Mouse (Mus musculus) c-Kit-positive CD71-positive TER-119-positive erythroid progenitor cells, embryonic 14.5 days (primary cell): ENCODE measurements around the gene Pbx2.

Source experiments
- DNase-seq: peaks from one replicate; pipeline ENCODE4 v3.0.0-alpha.2; 2013; ENCODE audit warnings: low spot score

Gene Pbx2

DNA sequence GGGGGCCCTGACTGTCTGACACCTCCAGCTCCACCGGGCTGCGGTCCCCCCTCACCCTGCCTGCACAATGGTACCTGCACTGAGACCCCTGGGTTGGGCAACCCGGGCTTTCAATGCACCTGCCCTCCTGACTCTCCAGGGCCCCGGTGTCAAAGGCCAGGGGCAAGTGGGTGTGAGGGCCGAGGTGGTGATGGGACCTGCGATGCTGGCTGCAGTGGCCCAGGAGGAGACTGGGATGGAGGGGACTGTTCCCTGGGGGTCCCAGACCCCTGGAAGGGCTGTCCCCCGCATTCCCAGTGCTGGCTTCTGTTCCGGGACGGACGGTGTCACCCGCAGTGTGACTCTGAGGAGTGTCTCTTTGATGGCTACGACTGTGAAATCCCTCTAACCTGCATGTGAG is 8.5 kb upstream of the Pbx2 start:
- DNase-seq: no peak

DNA sequence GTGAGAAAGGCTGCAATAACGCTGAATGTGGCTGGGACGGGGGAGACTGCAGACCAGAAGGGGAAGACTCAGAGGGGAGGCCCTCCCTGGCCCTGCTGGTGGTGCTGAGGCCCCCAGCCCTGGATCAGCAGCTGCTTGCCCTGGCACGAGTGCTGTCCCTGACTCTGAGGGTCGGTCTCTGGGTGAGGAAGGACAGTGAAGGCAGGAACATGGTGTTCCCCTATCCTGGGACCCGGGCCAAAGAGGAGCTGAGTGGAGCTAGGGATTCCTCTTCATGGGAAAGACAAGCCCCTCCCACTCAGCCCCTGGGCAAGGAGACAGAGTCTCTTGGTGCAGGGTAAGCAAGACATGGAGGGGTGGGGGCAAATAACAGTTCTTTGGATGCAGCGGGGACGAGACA is 7.7 kb upstream of the Pbx2 start:
- DNase-seq: no peak

GRCm38 (mm10) chr17:34583819-34584218 is 7.2 kb upstream of the Pbx2 start:
- DNase-seq: no peak

DNA sequence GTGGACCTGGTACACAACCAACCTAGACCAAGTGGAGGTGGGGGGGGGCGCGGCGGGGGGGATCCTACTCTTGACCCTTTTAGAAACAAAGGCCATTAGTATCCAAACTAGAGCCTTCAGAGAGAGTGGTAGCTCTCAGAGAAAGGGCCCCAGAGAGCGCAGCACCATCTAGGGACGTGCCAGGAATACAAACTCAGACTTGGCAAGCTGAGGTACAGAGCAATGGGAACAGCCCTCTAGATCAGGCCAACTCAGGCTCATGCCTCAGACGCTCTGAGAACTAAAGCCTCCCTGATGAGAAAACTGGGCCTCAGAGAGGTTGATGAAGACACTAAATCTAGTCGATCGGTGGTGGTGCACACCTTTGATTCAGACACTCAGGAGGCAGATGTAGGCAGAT is 5.9 kb upstream of the Pbx2 start:
- no peak for DNase-seq

DNA sequence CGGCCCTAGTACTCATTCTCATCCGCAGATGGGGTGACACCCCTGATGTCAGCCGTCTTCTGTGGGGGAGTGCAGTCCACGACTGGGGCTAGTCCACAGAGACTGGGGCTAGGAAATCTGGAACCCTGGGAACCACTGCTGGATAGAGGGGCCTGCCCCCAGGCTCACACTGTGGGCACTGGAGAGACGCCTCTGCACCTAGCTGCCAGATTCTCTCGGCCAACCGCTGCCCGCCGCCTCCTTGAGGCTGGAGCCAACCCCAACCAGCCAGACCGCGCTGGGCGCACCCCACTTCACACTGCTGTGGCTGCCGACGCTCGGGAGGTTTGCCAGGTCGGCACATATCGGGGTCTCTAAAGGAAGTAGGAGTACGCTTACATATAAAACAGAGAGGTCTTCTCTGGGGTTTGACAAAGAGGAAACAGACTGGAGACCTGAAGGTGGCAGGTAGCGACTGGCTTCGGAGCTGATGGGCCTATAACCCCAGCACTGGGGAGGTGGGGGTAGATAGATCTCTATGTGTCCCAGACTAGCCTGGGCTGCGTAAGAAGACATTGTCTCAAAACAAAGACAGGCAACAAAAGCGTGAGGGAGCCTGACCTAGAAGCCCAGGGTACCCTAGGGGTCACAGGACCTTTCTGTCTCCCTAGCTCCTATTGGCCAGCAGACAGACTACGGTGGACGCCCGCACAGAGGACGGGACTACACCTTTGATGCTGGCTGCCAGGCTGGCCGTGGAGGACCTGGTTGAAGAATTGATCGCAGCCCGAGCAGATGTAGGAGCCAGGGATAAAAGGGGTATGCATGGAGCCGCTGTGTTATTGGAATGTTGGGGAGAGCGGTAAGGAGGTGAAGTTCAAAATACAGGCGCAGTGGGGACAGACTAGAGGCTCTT is 4.9 kb upstream of the Pbx2 start:
- DNase-seq: no peak

DNA sequence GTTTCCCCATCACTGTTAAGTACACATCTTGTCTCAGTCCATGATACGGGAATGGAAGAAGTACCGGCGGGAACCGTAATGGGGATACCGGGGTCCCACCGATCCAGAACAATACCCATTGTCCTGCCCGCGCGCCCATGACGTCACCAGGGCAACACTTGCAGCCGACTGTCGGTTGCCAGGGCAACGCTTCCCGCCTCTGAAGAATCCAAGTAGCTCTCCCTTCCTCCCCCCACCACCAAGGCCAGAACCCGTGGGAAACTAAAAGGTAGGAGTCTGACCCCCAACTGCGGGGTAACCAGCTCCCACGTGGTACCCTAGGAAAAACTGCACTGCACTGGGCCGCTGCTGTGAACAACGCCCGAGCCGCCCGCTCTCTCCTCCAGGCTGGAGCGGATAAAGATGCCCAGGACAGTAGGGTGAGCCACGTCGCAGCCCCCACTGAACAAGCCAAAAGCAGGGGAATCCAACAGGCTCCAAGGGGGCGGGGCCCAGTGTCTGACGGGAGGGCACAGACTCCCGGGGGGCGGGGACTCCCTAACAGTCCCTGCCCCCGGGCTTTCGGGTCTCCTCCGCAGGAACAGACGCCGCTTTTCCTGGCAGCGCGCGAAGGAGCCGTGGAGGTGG is 4.2 kb upstream of the Pbx2 start:
- DNase-seq: peak; percentile 66

DNA sequence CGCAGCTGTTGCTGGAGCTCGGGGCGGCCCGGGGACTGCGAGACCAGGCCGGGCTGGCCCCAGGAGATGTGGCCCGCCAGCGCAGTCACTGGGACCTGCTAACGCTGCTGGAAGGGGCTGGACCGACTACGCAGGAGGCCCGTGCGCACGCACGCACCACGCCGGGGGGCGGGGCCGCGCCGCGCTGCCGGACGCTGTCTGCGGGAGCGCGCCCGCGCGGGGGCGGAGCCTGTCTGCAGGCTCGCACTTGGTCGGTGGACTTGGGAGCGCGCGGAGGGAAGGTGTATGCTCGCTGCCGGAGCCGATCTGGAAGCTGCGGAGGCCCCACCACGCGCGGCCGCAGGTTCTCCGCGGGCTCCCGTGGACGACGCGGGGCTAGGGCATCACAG is 3.6 kb upstream of the Pbx2 start:
- peak; percentile 89 for DNase-seq

GRCm38 (mm10) chr17:34587814-34588213 is 3.3 kb upstream of the Pbx2 start:
- peak; percentile 42 for DNase-seq

GRCm38 (mm10) chr17:34588767-34589166 is 2.3 kb upstream of the Pbx2 start:
- DNase-seq: no peak

DNA sequence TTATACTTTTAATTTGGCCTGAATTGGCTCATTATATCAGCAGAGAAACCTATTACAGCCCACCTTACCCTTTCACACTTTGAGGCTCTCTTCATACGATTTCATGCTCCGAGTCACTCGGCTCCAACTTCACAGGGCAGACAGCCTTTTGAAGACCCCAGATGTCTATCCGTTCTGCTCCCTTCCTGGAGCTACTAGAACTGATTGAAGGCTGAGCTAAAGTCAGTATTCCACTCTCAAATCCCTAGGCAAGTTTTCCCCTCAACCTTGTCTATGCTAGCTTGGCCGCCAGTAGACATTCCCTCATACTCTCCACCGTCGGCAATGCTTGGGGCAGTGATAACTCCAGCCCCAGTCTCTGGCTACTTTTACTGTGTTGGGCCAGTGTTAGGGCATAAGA is 1.9 kb upstream of the Pbx2 start:
- DNase-seq: no peak

DNA sequence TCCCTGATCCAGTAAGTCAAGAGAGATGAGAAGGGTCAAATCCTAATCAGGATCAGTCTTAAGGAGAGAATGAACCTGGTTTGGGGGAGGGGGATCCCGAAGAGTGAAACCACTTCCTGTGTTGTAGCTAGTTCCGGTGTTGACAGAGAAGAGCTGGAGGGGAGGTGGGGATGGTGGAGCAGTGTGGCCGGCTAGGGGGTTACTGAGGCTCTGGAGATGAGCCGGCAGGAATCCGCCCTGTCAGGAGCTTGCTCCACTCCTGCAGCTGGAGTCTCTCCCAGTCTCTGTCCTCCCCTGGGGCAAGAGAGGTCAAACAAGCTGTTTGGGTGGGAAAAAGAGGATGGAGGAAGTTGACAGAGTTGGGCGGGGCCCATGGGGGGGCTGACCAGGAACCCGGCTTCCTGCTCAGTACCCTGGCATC is 1.4 kb upstream of the Pbx2 start, which contains the start of gene Gpsm3:
Gene Gpsm3 (plus strand): TSS at position 126 of the 421 bp plus-strand sequence.
- DNase-seq: no peak

- DNase-seq: no peak
Observed at GRCm38 (mm10) chr17:34590154-34590987, 695 bp upstream of the Pbx2 start.

GRCm38 (mm10) chr17:34591994-34592375 is 919 bp downstream of the Pbx2 start:
- DNase-seq: peak; percentile 79

DNA sequence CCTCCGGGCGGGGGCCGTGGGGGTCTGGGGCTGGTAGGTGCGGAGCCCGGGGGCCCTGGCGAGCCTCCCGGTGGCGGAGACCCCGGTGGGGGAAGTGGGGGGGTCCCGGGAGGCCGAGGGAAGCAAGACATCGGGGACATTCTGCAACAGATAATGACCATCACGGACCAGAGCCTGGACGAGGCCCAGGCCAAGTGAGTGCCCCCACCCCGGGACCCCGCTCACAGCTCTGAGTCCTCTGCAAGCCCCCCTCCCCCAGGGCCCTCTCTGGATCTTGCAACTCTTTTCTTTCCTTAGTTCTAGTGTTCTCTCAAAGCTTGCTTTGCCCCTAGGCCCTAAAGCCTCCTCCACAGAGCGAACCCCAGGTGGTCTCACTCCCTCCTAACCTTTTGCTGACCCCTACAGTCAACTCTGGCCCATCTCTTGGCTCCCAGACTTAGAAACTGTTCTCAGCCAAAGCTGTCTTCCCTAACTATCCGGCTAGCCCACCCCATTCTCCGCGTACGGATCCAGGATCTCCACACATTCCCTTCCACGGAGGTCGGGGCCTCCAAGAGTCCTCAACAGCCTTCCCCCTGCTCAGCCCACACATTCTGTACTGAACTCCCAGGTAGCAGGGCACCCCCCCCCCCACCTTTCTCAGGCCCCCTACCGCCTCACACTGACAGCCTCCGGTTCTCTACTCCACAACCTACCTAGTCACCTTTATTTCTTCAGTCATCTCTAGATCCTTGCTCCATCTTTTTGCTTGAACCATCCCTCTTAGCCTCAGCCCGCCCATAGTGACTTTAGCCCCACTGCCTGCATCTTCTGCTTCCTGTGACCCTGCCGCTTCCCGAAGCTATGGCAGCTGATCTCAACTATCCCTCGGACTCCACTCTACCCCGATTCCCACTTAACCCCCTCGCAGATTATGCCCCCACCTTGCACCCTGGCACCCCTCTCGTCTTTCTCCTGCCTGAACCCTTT is 1.8 kb downstream of the Pbx2 start:
- DNase-seq: no peak

DNA sequence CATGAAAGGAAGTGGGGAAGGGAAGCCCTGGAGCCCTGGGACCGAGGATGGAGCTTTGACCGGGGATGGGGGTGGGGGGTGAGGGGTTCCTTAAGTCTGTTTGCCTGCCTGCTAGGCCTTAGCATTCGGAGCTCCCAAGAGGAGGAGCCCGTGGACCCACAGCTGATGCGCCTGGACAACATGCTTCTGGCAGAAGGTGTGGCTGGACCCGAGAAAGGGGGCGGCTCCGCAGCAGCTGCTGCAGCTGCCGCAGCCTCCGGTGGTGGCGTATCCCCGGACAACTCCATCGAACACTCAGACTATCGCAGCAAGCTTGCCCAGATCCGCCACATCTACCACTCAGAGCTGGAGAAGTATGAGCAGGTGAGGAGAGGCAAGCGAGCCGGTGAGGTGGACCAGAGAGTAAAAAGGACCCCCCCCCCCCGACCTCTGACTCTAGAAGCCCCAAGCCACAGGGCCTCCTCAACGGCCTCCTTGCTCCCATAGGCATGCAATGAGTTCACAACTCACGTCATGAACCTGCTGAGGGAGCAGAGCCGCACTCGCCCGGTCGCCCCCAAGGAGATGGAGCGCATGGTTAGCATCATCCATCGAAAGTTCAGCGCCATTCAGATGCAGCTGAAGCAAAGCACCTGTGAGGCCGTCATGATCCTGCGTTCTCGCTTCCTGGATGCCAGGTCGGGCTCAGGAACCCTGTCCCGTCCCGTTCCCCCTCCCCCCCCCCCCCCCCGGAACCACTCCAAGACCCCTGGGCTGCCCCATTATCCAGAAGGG is 2.9 kb downstream of the Pbx2 start:
- DNase-seq: no peak

GRCm38 (mm10) chr17:34596098-34596497 is 5.0 kb downstream of the Pbx2 start:
- no peak for DNase-seq

GRCm38 (mm10) chr17:34597566-34598095 is 6.6 kb downstream of the Pbx2 start, which contains the start of gene Ager:
Gene Ager (plus strand): TSS chr17:34597862.
- DNase-seq: no peak

DNA sequence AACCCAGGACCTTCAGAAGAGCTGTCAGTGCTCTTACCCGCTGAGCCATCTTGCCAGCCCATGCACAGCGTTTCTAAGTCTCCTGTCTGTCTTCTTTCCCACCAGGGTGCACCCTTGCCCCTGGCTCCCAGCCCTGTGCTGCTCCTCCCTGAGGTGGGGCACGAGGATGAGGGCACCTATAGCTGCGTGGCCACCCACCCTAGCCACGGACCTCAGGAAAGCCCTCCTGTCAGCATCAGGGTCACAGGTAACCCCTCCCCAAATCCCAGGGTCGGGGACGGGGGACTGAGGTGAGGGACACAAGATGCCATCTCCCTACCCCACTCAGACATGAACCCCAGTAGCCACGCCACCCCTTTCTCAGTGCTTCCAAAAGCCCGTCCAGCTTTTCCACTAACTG is 8.8 kb downstream of the Pbx2 start:
- DNase-seq: no peak

- no peak for DNase-seq
Observed at GRCm38 (mm10) chr17:34601796-34602195, 10.7 kb downstream of the Pbx2 start.

GRCm38 (mm10) chr17:34603375-34604060 is 12.5 kb downstream of the Pbx2 start, which contains the start of gene Rnf5:
Gene Rnf5 (minus strand): TSS chr17:34603690.
- DNase-seq: peak; percentile 100
